Mouse (Mus musculus) neural tube, embryonic 14.5 days (tissue): ENCODE measurements around the gene Ceacam1. TPM values are rescaled to one million over a fixed set of nuclear protein-coding genes. Genes with fewer than 3 reads are reported as not detected.
A peak's percentile ranks its signal among the peaks of the same experiment; 100 is the strongest.
"Not testable (repeated sequence)": the region's sequence is repeated elsewhere in the genome, so short reads cannot be mapped to it uniquely, and the experiment has no call there.

ENCODE experiments used
- ATAC-seq: fragments of 200-750 bp; cut with Nextera tagmentation; 2 replicates; pipeline ENCODE4 v1.8.0; 2017; ENCODE audit warnings: low read depth, mild to moderate bottlenecking, moderate TSS enrichment, moderate library complexity
- H3K27ac ChIP-seq: fragments of 300-500 bp; sonication (generic); 2 replicates; pipeline ENCODE4 v1.5.1; 2014; ENCODE audit warnings: low read depth, mild to moderate bottlenecking, control low read depth, low read length, moderate library complexity, mixed read lengths
- H3K27me3 ChIP-seq: fragments of 300-500 bp; sonication (generic); 2 replicates; pipeline ENCODE4 v1.6.1; 2014; ENCODE audit warnings: low read length; ENCODE audit not compliant: control insufficient read depth, insufficient read depth
- H3K36me3 ChIP-seq: fragments of 300-500 bp; sonication (generic); 2 replicates; pipeline ENCODE4 v1.6.1; 2014; ENCODE audit warnings: low read length, mixed read lengths; ENCODE audit not compliant: control insufficient read depth, insufficient read depth
- H3K4me1 ChIP-seq: fragments of 300-500 bp; sonication (generic); 2 replicates; pipeline ENCODE4 v1.6.1; 2014; ENCODE audit warnings: low read length; ENCODE audit not compliant: control insufficient read depth, insufficient read depth
- H3K4me2 ChIP-seq: fragments of 300-500 bp; sonication (generic); 2 replicates; pipeline ENCODE4 v1.6.1; 2014; ENCODE audit warnings: mild to moderate bottlenecking, low read depth, low read length, control low read depth
- H3K4me3 ChIP-seq: fragments of 300-500 bp; sonication (generic); 2 replicates; pipeline ENCODE4 v1.5.1; 2014; ENCODE audit warnings: low read depth, low read length, control low read depth, mixed read lengths
- H3K9ac ChIP-seq: fragments of 300-500 bp; sonication (generic); replicated peaks from 2 replicates; pipeline ENCODE4 v1.6.1; 2014; ENCODE audit warnings: low read depth, mild to moderate bottlenecking, control low read depth, low read length, mixed read lengths
- H3K9me3 ChIP-seq: fragments of 300-500 bp; sonication (generic); 2 replicates; pipeline ENCODE4 v1.6.1; 2016; ENCODE audit warnings: low read length; ENCODE audit not compliant: control insufficient read depth
- WGBS: fragments of 180-500 bp; shearing (Covaris S2); extraction: QIAGEN DNeasy Blood & Tissue Kit; methylation state at CpG from one replicate; pipeline ENCODE4 v1.1.7; 2014; 5-methylcytosine and 5-hydroxymethylcytosine counted together
- polyA plus RNA-seq: library from polyadenylated mRNA; unstranded; fragments of >200 nt; fragmentation: Nextera tagmentation; extraction: Ambion mirVana; gene quantifications from 2 replicates; pipeline ENCODE4 v1.2.1, GENCODE M21; 2014

Ceacam1 gene
- 1.1 and 1.2 TPM in 2 replicates for polyA plus RNA-seq

- not testable (repeated sequence) for ATAC-seq, H3K4me3 ChIP-seq
Observed at GRCm38 (mm10) chr7:25477091-25477751, at the start of gene Ceacam1. Ceacam1 (minus strand) TSS chr7:25477603.

GRCm38 (mm10) chr7:25516070-25516777 lies 38.8 kb upstream of the Ceacam1 start:
- H3K27me3 ChIP-seq, H3K27ac ChIP-seq, H3K4me3 ChIP-seq, H3K36me3 ChIP-seq, H3K9me3 ChIP-seq, H3K4me1 ChIP-seq, H3K4me2 ChIP-seq, H3K9ac ChIP-seq, ATAC-seq: not testable (repeated sequence)
- 85% methylated on average over 2 of the region's 5 CpGs for WGBS

More at GRCm38 (mm10) chr7:25477091-25477751, at the start of gene Ceacam1:
- H3K4me1 ChIP-seq, H3K27me3 ChIP-seq, H3K36me3 ChIP-seq, H3K27ac ChIP-seq, H3K4me2 ChIP-seq, H3K9ac ChIP-seq, H3K9me3 ChIP-seq: not testable (repeated sequence)
- WGBS = 43% methylated on average over 5 of the region's 5 CpGs

GRCm38 (mm10) chr7:25515667-25516066 lies 38.3 kb upstream of the Ceacam1 start:
- not testable (repeated sequence) for H3K36me3 ChIP-seq, H3K9ac ChIP-seq, H3K4me3 ChIP-seq, H3K4me2 ChIP-seq, H3K9me3 ChIP-seq, H3K27ac ChIP-seq, H3K4me1 ChIP-seq, H3K27me3 ChIP-seq
- ATAC-seq = peak; percentile 46; the same call in 1 of the 2 replicates
- WGBS = 22% methylated on average over 1 of the region's 1 CpGs

- no peak for ATAC-seq
- Histone ChIP-seq H3K4me1 (no peaks in the 10 kb centered on the region), H3K4me3 (no peak overlapping the region), H3K9me3 (no peaks in the 10 kb centered on the region), H3K9ac (no peak overlapping the region), H3K4me2 (no peak overlapping the region), H3K36me3 (no peaks in the 10 kb centered on the region), H3K27me3 (no peaks in the 10 kb centered on the region), H3K27ac (no peak overlapping the region)
- WGBS = 47% methylated on average over 3 of the region's 3 CpGs
Observed at GRCm38 (mm10) chr7:25509925-25510324, 32.5 kb upstream of the Ceacam1 start.

- H3K27me3 ChIP-seq = no peaks in the 10 kb centered on the region
- H3K4me3 ChIP-seq = no peak overlapping the region
- H3K27ac ChIP-seq = no peak overlapping the region
- no peak overlapping the region for H3K9ac ChIP-seq
- ATAC-seq = no peak
- 89% methylated on average over 1 of the region's 1 CpGs for WGBS
- H3K36me3 ChIP-seq = no peaks in the 10 kb centered on the region
- H3K4me2 ChIP-seq = no peak overlapping the region
- H3K9me3 ChIP-seq = no peaks in the 10 kb centered on the region
- no peaks in the 10 kb centered on the region for H3K4me1 ChIP-seq
Observed at GRCm38 (mm10) chr7:25494649-25495048, 17.2 kb upstream of the Ceacam1 start.

GRCm38 (mm10) chr7:25490698-25491097 lies 13.3 kb upstream of the Ceacam1 start:
- WGBS = no CpG with 5 or more reads among the region's 1 CpGs
- H3K4me2 ChIP-seq, H3K4me1 ChIP-seq, ATAC-seq, H3K27me3 ChIP-seq, H3K4me3 ChIP-seq, H3K27ac ChIP-seq, H3K36me3 ChIP-seq, H3K9me3 ChIP-seq, H3K9ac ChIP-seq: not testable (repeated sequence)

GRCm38 (mm10) chr7:25489382-25489781 lies 12.0 kb upstream of the Ceacam1 start:
- H3K9me3 ChIP-seq, H3K4me3 ChIP-seq, ATAC-seq, H3K27ac ChIP-seq, H3K27me3 ChIP-seq, H3K4me2 ChIP-seq, H3K4me1 ChIP-seq, H3K9ac ChIP-seq, H3K36me3 ChIP-seq: not testable (repeated sequence)
- WGBS = 97% methylated on average over 3 of the region's 3 CpGs

GRCm38 (mm10) chr7:25486186-25486585 lies 8.8 kb upstream of the Ceacam1 start:
- WGBS = 29% methylated on average over 1 of the region's 1 CpGs
- Histone ChIP-seq H3K4me2 (no peak overlapping the region), H3K27ac (no peak overlapping the region), H3K4me3 (no peak overlapping the region), H3K36me3 (no peaks in the 10 kb centered on the region), H3K9me3 (no peaks in the 10 kb centered on the region), H3K9ac (no peak overlapping the region), H3K27me3 (no peaks in the 10 kb centered on the region), H3K4me1 (no peaks in the 10 kb centered on the region)
- no peak for ATAC-seq

GRCm38 (mm10) chr7:25485061-25485460 lies 7.7 kb upstream of the Ceacam1 start:
- ATAC-seq = no peak
- 71% methylated on average over 5 of the region's 5 CpGs for WGBS
- Histone ChIP-seq H3K4me2 (no peak overlapping the region), H3K4me1 (no peaks in the 10 kb centered on the region), H3K9ac (no peak overlapping the region), H3K27me3 (no peaks in the 10 kb centered on the region), H3K27ac (no peak overlapping the region), H3K4me3 (no peak overlapping the region), H3K9me3 (no peaks in the 10 kb centered on the region), H3K36me3 (no peaks in the 10 kb centered on the region)
